Mouse (Mus musculus) lung, adult 2 months (tissue): ENCODE measurements at regions not wholly inside any gene's neighbourhood (a gene's known extent, or its start where the extent isn't known, plus 50 kb on each side); places are given as distances from the start of the nearest gene placed in this dataset.

Experiments used
- CTCF ChIP-seq: fragments of 200-500 bp; IDR thresholded peaks from 2 replicates; pipeline ENCODE4 v1.5.1; 2011; ENCODE audit warnings: mild to moderate bottlenecking, low read length, control low read depth; ENCODE audit not compliant: insufficient read depth
- POLR2A ChIP-seq: fragments of 200-500 bp; IDR thresholded peaks from 2 replicates; pipeline ENCODE4 v1.6.1; 2011; ENCODE audit warnings: low read depth, mild to moderate bottlenecking, control low read depth, low read length, borderline replicate concordance; ENCODE audit errors: extremely low read depth

GRCm38 (mm10) chr11:84660877-84661276 is 135.5 kb upstream of the Lhx1 start:
- TF ChIP-seq CTCF (no peak), POLR2A (no peak)
